Mouse (Mus musculus) myocyte (in vitro differentiated cells): ENCODE results near the gene Olfr1161. TPM values are rescaled to one million over a fixed set of nuclear protein-coding genes. Genes with fewer than 3 reads are reported as not detected.
"Not testable (repeated sequence)": the region's sequence is repeated elsewhere in the genome, so short reads cannot be mapped to it uniquely, and the experiment has no call there.

ENCODE experiments used
- H3K27me3 ChIP-seq: one replicate; pipeline ENCODE4 v1.6.1; 2011; ENCODE audit not compliant: control insufficient read depth, insufficient read depth, insufficient read length
- H3K36me3 ChIP-seq: one replicate; pipeline ENCODE4 v1.6.1; 2011; ENCODE audit not compliant: control insufficient read depth, insufficient read depth
- H3K4me2 ChIP-seq: one replicate; pipeline ENCODE4 v1.6.1; 2011; ENCODE audit warnings: low read depth, control low read depth
- H3K4me3 ChIP-seq: one replicate; pipeline ENCODE4 v1.5.1; 2011; ENCODE audit warnings: mild to moderate bottlenecking, control low read depth, moderate library complexity
- H3K79me2 ChIP-seq: one replicate; pipeline ENCODE4 v1.6.1; 2011; ENCODE audit not compliant: control insufficient read depth, insufficient read depth
- H3ac ChIP-seq: one replicate; pipeline ENCODE4 v1.6.1; 2011; ENCODE audit not compliant: control insufficient read depth, insufficient read length
- CEBPB ChIP-seq: IDR thresholded peaks from 2 replicates; pipeline ENCODE4 v1.6.1; 2011; ENCODE audit warnings: mild to moderate bottlenecking, moderate library complexity; ENCODE audit not compliant: poor library complexity, insufficient read depth, severe bottlenecking
- E2F4 ChIP-seq: IDR thresholded peaks from one replicate; pipeline ENCODE4 v1.6.1; 2011; ENCODE audit warnings: mild to moderate bottlenecking, control low read depth, moderate library complexity; ENCODE audit not compliant: insufficient read depth
- MAX ChIP-seq: IDR thresholded peaks from one replicate; pipeline ENCODE4 v1.6.1; 2011; ENCODE audit warnings: low read depth, mild to moderate bottlenecking, control low read depth
- MYOD1 ChIP-seq, 3 experiments: IDR thresholded peaks; one replicate each; pipeline ENCODE4 v1.6.1; 2011; ENCODE audit warnings: control low read depth in 2 of 3, low read depth in 2 of 3, mild to moderate bottlenecking in 2 of 3, moderate library complexity in 1 of 3; ENCODE audit not compliant: insufficient read length in 2 of 3, control insufficient read depth in 1 of 3
- MYOG ChIP-seq, 3 experiments: IDR thresholded peaks; one replicate each; pipeline ENCODE4 v1.6.1; 2011; ENCODE audit warnings: control low read depth in 2 of 3, low read depth in 2 of 3, mild to moderate bottlenecking in 2 of 3; ENCODE audit not compliant: insufficient read length in 2 of 3, control insufficient read depth in 1 of 3, insufficient read depth in 1 of 3
- POLR2A ChIP-seq: IDR thresholded peaks from one replicate; pipeline ENCODE4 v1.6.1; 2011; ENCODE audit warnings: low read depth, mild to moderate bottlenecking, control low read depth, moderate library complexity; ENCODE audit not compliant: insufficient read length
- POLR2AphosphoS2 ChIP-seq: IDR thresholded peaks from one replicate; pipeline ENCODE4 v1.6.1; 2011; ENCODE audit warnings: low read depth, control low read depth; ENCODE audit not compliant: insufficient read length
- REST ChIP-seq: IDR thresholded peaks from one replicate; pipeline ENCODE4 v1.6.1; 2011; ENCODE audit warnings: mild to moderate bottlenecking, control low read depth, moderate library complexity; ENCODE audit not compliant: insufficient read depth, insufficient read length
- SRF ChIP-seq: IDR thresholded peaks from one replicate; pipeline ENCODE4 v1.6.1; 2011; ENCODE audit warnings: low read depth; ENCODE audit not compliant: control insufficient read depth, insufficient read length
- TCF12 ChIP-seq: IDR thresholded peaks from one replicate; pipeline ENCODE4 v1.6.1; 2011; ENCODE audit warnings: mild to moderate bottlenecking, control low read depth; ENCODE audit not compliant: poor library complexity, insufficient read depth, severe bottlenecking
- TCF3 ChIP-seq: IDR thresholded peaks from one replicate; pipeline ENCODE4 v1.6.1; 2011; ENCODE audit warnings: low read depth, control low read depth; ENCODE audit not compliant: insufficient read length
- USF1 ChIP-seq: IDR thresholded peaks from one replicate; pipeline ENCODE4 v1.6.1; 2011; ENCODE audit warnings: low read depth, mild to moderate bottlenecking, control low read depth, moderate library complexity
- polyA plus RNA-seq: library from polyadenylated mRNA; unstranded; fragments of >200 nt; fragmentation: generic; extraction: Trizol; gene quantifications from one replicate; pipeline ENCODE4 v1.2.1, GENCODE M21; 2012; ENCODE audit warnings: missing spikeins

Gene Olfr1161
- not detected for polyA plus RNA-seq

- not testable (repeated sequence) for H3K27me3 ChIP-seq, H3K79me2 ChIP-seq
These were observed at the start of gene Olfr1161 for GRCm38 (mm10) chr2:88022474-88022873. Olfr1161 (plus strand) TSS chr2:88022774.

GRCm38 (mm10) chr2:87974563-87974962, 48.0 kb upstream of the Olfr1161 start, which contains the start of gene Olfr74:
Olfr74 (minus strand) TSS chr2:87974663.
- Histone ChIP-seq H3K4me2 (no peak within 1 kb of the TSS), H3K79me2 (no peaks in the 10 kb centered on the region), H3K36me3 (no peaks in the 10 kb centered on the region), H3K27me3 (no peaks in the 10 kb centered on the region), H3ac (no peak within 1 kb of the TSS), H3K4me3 (no peak within 1 kb of the TSS)
- TF ChIP-seq CEBPB = no peak
- TF ChIP-seq POLR2A = no peak
- no peak for TF ChIP-seq SRF
- no peak for TF ChIP-seq MYOG (IDR thresholded peaks at IDR 0.05; ENCODE audit: control insufficient read depth in 1 of 3, insufficient read depth in 1 of 3, insufficient read length in 2 of 3, low read depth in 2 of 3)
- TF ChIP-seq E2F4 = no peak

More at GRCm38 (mm10) chr2:88022474-88022873, at the start of gene Olfr1161:
- H3K4me2 ChIP-seq, H3K4me3 ChIP-seq, H3ac ChIP-seq, H3K36me3 ChIP-seq: not testable (repeated sequence)

DNA sequence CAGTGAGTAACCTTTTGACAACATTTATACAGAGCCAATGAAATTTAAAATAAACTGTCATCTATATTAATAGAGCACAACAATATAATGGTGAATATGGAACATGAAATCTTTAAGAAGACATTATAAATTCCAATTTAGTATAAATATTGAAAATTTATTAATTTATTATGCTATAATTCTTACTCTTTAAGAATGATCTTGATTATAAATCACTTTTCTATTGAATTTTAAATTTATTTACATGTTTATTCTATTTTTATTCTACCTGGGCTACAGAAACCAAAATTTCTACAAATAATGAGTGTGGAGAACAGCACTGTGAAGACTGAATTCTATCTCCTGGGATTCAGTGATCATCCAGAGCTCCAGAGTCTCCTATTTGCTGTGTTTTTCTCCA, 32.8 kb upstream of the Olfr1161 start, which contains the start of gene Olfr1158:
TSS of gene Olfr1158 (plus strand) at position 301 of the 400 bp plus-strand sequence.
- Histone ChIP-seq H3K27me3 (no peaks in the 10 kb centered on the region), H3K36me3 (no peaks in the 10 kb centered on the region), H3K79me2 (no peaks in the 10 kb centered on the region), H3K4me3 (no peak within 1 kb of the TSS), H3K4me2 (no peak within 1 kb of the TSS), H3ac (no peak within 1 kb of the TSS)
- no peak for TF ChIP-seq MAX
- no peak for TF ChIP-seq TCF3
- TF ChIP-seq MYOD1 (IDR thresholded peaks at IDR 0.05; ENCODE audit: control insufficient read depth in 1 of 3, insufficient read length in 2 of 3, low read depth in 2 of 3) = no peak
- TF ChIP-seq MYOG (IDR thresholded peaks at IDR 0.05; ENCODE audit: control insufficient read depth in 1 of 3, insufficient read depth in 1 of 3, insufficient read length in 2 of 3, low read depth in 2 of 3) = no peak
- no peak for TF ChIP-seq REST
- TF ChIP-seq POLR2A = no peak
- TF ChIP-seq POLR2AphosphoS2 = no peak
- TF ChIP-seq USF1 = no peak

- Histone ChIP-seq H3K79me2 (no peaks in the 10 kb centered on the region), H3ac (no peak within 1 kb of the TSS), H3K36me3 (no peaks in the 10 kb centered on the region), H3K27me3 (no peaks in the 10 kb centered on the region), H3K4me3 (no peak within 1 kb of the TSS), H3K4me2 (no peak within 1 kb of the TSS)
- TF ChIP-seq POLR2AphosphoS2 = no peak
- no peak for TF ChIP-seq SRF
- no peak for TF ChIP-seq MYOG (IDR thresholded peaks at IDR 0.05; ENCODE audit: control insufficient read depth in 1 of 3, insufficient read depth in 1 of 3, insufficient read length in 2 of 3, low read depth in 2 of 3)
- no peak for TF ChIP-seq E2F4
- TF ChIP-seq MYOD1 (IDR thresholded peaks at IDR 0.05; ENCODE audit: control insufficient read depth in 1 of 3, insufficient read length in 2 of 3, low read depth in 2 of 3) = no peak
- no peak for TF ChIP-seq TCF3
- TF ChIP-seq REST = no peak
- TF ChIP-seq MAX = no peak
- TF ChIP-seq POLR2A = no peak
These were observed 14.9 kb upstream of the Olfr1161 start, which contains the start of gene Olfr1160 for GRCm38 (mm10) chr2:88007515-88008318. Olfr1160 (minus strand) TSS chr2:88008268.

- TF ChIP-seq TCF12 = no peak
- no peak for TF ChIP-seq TCF3
- TF ChIP-seq MYOG (IDR thresholded peaks at IDR 0.05; ENCODE audit: control insufficient read depth in 1 of 3, insufficient read depth in 1 of 3, insufficient read length in 2 of 3, low read depth in 2 of 3) = no peak
- Histone ChIP-seq H3K4me3 (no peak within 1 kb of the TSS), H3K79me2 (no peaks in the 10 kb centered on the region), H3K36me3 (no peaks in the 10 kb centered on the region), H3K27me3 (no peaks in the 10 kb centered on the region), H3ac (no peak within 1 kb of the TSS), H3K4me2 (no peak within 1 kb of the TSS)
These were observed 15.0 kb downstream of the Olfr1161 start, which contains the start of gene Olfr73 for GRCm38 (mm10) chr2:88037599-88037998. Olfr73 (minus strand) TSS chr2:88037699.
